Mouse (Mus musculus) liver, postnatal 0 days (tissue): Measurements from ENCODE around the gene Lrig3. TPM values are rescaled to one million over a fixed set of nuclear protein-coding genes. Genes with fewer than 3 reads are reported as not detected.
A peak's percentile ranks its signal among the peaks of the same experiment; 100 is the strongest.

Experiments
- ATAC-seq: fragments of 200-750 bp; cut with Nextera tagmentation; 2 replicates; pipeline ENCODE4 v1.8.0; 2017; ENCODE audit warnings: mild to moderate bottlenecking, moderate library complexity
- DNase-seq: peaks from one replicate; pipeline ENCODE4 v3.0.0-alpha.2; 2016
- H3K27ac ChIP-seq: fragments of 300-500 bp; sonication (generic); 2 replicates; pipeline ENCODE4 v1.5.1; 2014; ENCODE audit warnings: antibody characterized with exemption, moderate library complexity, mild to moderate bottlenecking, low read depth
- H3K27me3 ChIP-seq: fragments of 300-500 bp; sonication (generic); 2 replicates; pipeline ENCODE4 v1.6.1; 2014; ENCODE audit warnings: low read length, control low read depth, mixed read lengths; ENCODE audit not compliant: insufficient read depth
- H3K36me3 ChIP-seq: fragments of 300-500 bp; sonication (generic); replicated peaks from 2 replicates; pipeline ENCODE4 v1.6.1; 2014; ENCODE audit warnings: mild to moderate bottlenecking, control low read depth, low read length, moderate library complexity, mixed read lengths; ENCODE audit not compliant: insufficient read depth
- H3K4me1 ChIP-seq: fragments of 300-500 bp; sonication (generic); 2 replicates; pipeline ENCODE4 v1.6.1; 2014; ENCODE audit warnings: antibody characterized with exemption, mild to moderate bottlenecking, control low read depth; ENCODE audit not compliant: insufficient read depth
- H3K4me2 ChIP-seq: fragments of 300-500 bp; sonication (generic); 2 replicates; pipeline ENCODE4 v1.6.1; 2014; ENCODE audit warnings: low read depth, mild to moderate bottlenecking, low read length, moderate library complexity, mixed read lengths
- H3K4me3 ChIP-seq: fragments of 300-500 bp; sonication (generic); 2 replicates; pipeline ENCODE4 v1.5.1; 2014; ENCODE audit warnings: low read depth, low read length
- H3K9ac ChIP-seq: fragments of 300-500 bp; sonication (generic); replicated peaks from 2 replicates; pipeline ENCODE4 v1.6.1; 2014; ENCODE audit warnings: mild to moderate bottlenecking, moderate library complexity
- H3K9me3 ChIP-seq: fragments of 300-500 bp; sonication (generic); 2 replicates; pipeline ENCODE4 v1.6.1; 2016; ENCODE audit warnings: mild to moderate bottlenecking, control low read depth, low read length, mixed read lengths
- CTCF ChIP-seq: sonication (generic); IDR thresholded peaks from 2 replicates; pipeline ENCODE4 v1.5.1; 2016; ENCODE audit warnings: antibody characterized with exemption, low read depth
- EP300 ChIP-seq: IDR thresholded peaks from 2 replicates; pipeline ENCODE4 v1.6.1; 2016; ENCODE audit warnings: antibody characterized with exemption, low read depth, mild to moderate bottlenecking
- WGBS: fragments of 180-500 bp; shearing (Covaris S2); extraction: QIAGEN DNeasy Blood & Tissue Kit; methylation state at CpG from one replicate; pipeline ENCODE4 v1.1.7; 2014; ENCODE audit not compliant: insufficient replicate concordance; 5-methylcytosine and 5-hydroxymethylcytosine counted together
- polyA plus RNA-seq: library from polyadenylated mRNA; unstranded; fragments of >200 nt; fragmentation: Nextera tagmentation; extraction: Ambion mirVana; gene quantifications from 2 replicates; pipeline ENCODE4 v1.2.1, GENCODE M21; 2015

Gene Lrig3
- polyA plus RNA-seq, 1 experiment from 2014 or later: 0.94 TPM

- Histone ChIP-seq H3K4me2 (no peak overlapping the region), H3K9ac (no peak overlapping the region), H3K36me3 (no peaks in the 10 kb centered on the region), H3K27ac (no peak overlapping the region), H3K27me3 (no peaks in the 10 kb centered on the region), H3K4me1 (no peaks in the 10 kb centered on the region), H3K9me3 (no peaks in the 10 kb centered on the region), H3K4me3 (no peak overlapping the region)
- ATAC-seq: no peak
- 68% methylated on average over 5 of the region's 5 CpGs for WGBS
- no peak for DNase-seq
- TF ChIP-seq EP300 (no peak), CTCF (no peak)
Observed at GRCm38 (mm10) chr10:125943098-125943497, 22.9 kb upstream of the Lrig3 start.

- DNase-seq (no peak), ATAC-seq (no peak)
- Histone ChIP-seq H3K4me2 (no peak overlapping the region), H3K4me1 (no peaks in the 10 kb centered on the region), H3K9ac (no peak overlapping the region), H3K27ac (no peak overlapping the region), H3K9me3 (no peaks in the 10 kb centered on the region), H3K27me3 (no peaks in the 10 kb centered on the region), H3K4me3 (no peak overlapping the region), H3K36me3 (no peaks in the 10 kb centered on the region)
- 67% methylated on average over 11 of the region's 11 CpGs for WGBS
- TF ChIP-seq EP300 (no peak), CTCF (no peak)
Observed at GRCm38 (mm10) chr10:125944762-125945504, 21.0 kb upstream of the Lrig3 start.

- Histone ChIP-seq H3K4me1 (no peaks in the 10 kb centered on the region), H3K4me3 (peak overlapping the region; percentile 15; the same call in 1 of the 2 replicates), H3K9me3 (no peaks in the 10 kb centered on the region), H3K27ac (no peak overlapping the region), H3K4me2 (peak overlapping the region; percentile 50), H3K36me3 (no peaks in the 10 kb centered on the region), H3K27me3 (no peaks in the 10 kb centered on the region), H3K9ac (no peak overlapping the region)
- TF ChIP-seq EP300 (no peak), CTCF (no peak)
- ATAC-seq (no peak), DNase-seq (peak; percentile 21)
- WGBS: 43% methylated on average over 15 of the region's 15 CpGs
Observed at GRCm38 (mm10) chr10:125948842-125949474, 17.0 kb upstream of the Lrig3 start.

- Histone ChIP-seq H3K4me2 (no peak overlapping the region), H3K4me3 (no peak overlapping the region), H3K27me3 (no peaks in the 10 kb centered on the region), H3K27ac (no peak overlapping the region; the same call in 1 of the 2 replicates), H3K4me1 (no peaks in the 10 kb centered on the region), H3K9me3 (no peaks in the 10 kb centered on the region), H3K36me3 (no peaks in the 10 kb centered on the region), H3K9ac (no peak overlapping the region)
- WGBS: 45% methylated on average over 5 of the region's 5 CpGs
- peak; percentile 48; the same call in 1 of the 2 replicates for ATAC-seq
- no peak for TF ChIP-seq CTCF
- no peak for TF ChIP-seq EP300
- DNase-seq: no peak
Observed at GRCm38 (mm10) chr10:125951633-125952032, 14.3 kb upstream of the Lrig3 start.

- H3K4me3 ChIP-seq: no peak overlapping the region
- ATAC-seq (no peak), DNase-seq (no peak)
- WGBS: 68% methylated on average over 7 of the region's 7 CpGs
- no peaks in the 10 kb centered on the region for H3K27me3 ChIP-seq
- H3K36me3 ChIP-seq: no peaks in the 10 kb centered on the region
- H3K27ac ChIP-seq: no peak overlapping the region
- no peaks in the 10 kb centered on the region for H3K4me1 ChIP-seq
- no peaks in the 10 kb centered on the region for H3K9me3 ChIP-seq
- TF ChIP-seq EP300 (no peak), CTCF (no peak)
- H3K9ac ChIP-seq: no peak overlapping the region
- no peak overlapping the region for H3K4me2 ChIP-seq
Observed at GRCm38 (mm10) chr10:125954343-125954742, 11.6 kb upstream of the Lrig3 start.

- DNase-seq: no peak
- Histone ChIP-seq H3K4me3 (no peak overlapping the region), H3K9me3 (no peaks in the 10 kb centered on the region), H3K27me3 (no peaks in the 10 kb centered on the region), H3K36me3 (no peaks in the 10 kb centered on the region), H3K4me2 (no peak overlapping the region), H3K9ac (no peak overlapping the region), H3K27ac (no peak overlapping the region), H3K4me1 (no peaks in the 10 kb centered on the region)
- no peak for TF ChIP-seq EP300
- TF ChIP-seq CTCF: no peak
- ATAC-seq: no peak
- WGBS: 77% methylated on average over 12 of the region's 12 CpGs
Observed at GRCm38 (mm10) chr10:125954747-125955530, 11.0 kb upstream of the Lrig3 start.
